Mouse (Mus musculus) cortical plate, adult 2 months (tissue): Measurements from ENCODE around the gene Rab8a.

Experiments
- CTCF ChIP-seq: fragments of 200-500 bp; IDR thresholded peaks from 2 replicates; pipeline ENCODE4 v1.5.1; 2011; ENCODE audit warnings: mild to moderate bottlenecking, control low read depth, low read length; ENCODE audit not compliant: insufficient read depth; ENCODE audit errors: extremely low read depth
- POLR2A ChIP-seq: fragments of 200-500 bp; IDR thresholded peaks from 2 replicates; pipeline ENCODE4 v1.6.1; 2011; ENCODE audit warnings: mild to moderate bottlenecking, low read length, control low read depth; ENCODE audit not compliant: insufficient read depth; ENCODE audit errors: extremely low read depth

GRCm38 (mm10) chr8:72146056-72146455 is 14.9 kb upstream of the Rab8a start:
- TF ChIP-seq CTCF (no peak), POLR2A (no peak)
